8 mouse cellular contexts compared by ENCODE assay signal in the genomic region with DNA sequence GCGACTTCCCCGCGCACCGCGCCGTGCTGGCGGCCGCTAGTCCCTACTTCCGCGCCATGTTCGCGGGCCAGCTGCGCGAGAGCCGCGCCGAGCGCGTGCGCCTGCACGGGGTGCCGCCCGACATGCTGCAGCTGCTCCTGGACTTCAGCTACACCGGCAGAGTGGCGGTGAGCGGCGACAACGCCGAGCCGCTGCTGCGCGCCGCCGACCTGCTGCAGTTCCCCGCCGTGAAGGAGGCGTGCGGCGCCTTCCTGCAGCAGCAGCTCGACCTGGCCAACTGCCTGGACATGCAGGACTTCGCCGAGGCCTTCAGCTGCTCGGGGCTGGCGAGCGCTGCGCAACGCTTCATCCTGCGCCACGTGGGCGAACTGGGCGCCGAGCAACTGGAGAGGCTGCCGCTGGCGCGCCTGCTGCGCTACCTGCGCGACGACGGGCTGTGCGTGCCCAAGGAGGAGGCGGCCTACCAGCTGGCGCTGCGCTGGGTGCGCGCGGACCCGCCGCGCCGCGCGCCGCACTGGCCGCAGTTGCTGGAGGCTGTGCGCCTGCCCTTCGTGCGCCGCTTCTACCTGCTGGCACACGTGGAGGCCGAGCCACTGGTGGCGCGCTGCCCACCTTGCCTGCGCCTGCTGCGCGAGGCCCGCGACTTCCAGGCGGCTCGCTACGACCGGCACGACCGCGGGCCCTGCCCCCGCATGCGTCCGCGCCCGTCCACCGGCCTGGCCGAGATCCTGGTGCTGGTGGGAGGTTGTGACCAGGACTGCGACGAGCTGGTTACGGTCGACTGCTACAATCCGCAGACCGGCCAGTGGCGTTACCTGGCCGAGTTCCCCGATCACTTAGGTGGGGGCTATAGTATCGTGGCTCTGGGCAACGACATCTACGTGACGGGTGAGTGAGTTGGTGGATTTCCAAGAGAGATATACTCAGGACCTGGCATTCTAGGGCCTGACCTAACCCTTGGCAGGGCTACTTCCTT. TPM values are rescaled to one million over a fixed set of nuclear protein-coding genes. Genes with fewer than 3 reads are reported as not detected.
DNase-seq lines count a peak whose midpoint lies in the region; ATAC-seq and TF ChIP-seq lines count a peak whose summit lies in the region.

No protein-coding gene starts in this region.

- H3K27me3 ChIP-seq in hindbrain, postnatal 0 days (ENCODE audit: insufficient read depth, low read length) = no peaks in the 10 kb centered on the region; the same call in 1 of the 2 replicates
- 0 out of 2 replicates have a peak, but pooled peaks cover 3% of the 10 kb centered on the region for H3K27me3 ChIP-seq in limb, embryonic 11.5 days (ENCODE audit: control insufficient read depth, insufficient read depth, low read length)
- peaks cover 19% of the 10 kb centered on the region for H3K27me3 ChIP-seq in midbrain, embryonic 11.5 days (ENCODE audit: control insufficient read depth, insufficient read depth, low read length)
- H3K27me3 ChIP-seq in splenic B cell, adult 2 months (ENCODE audit: control insufficient read depth, insufficient read depth, low read length, poor library complexity, severe bottlenecking) = no peaks in the 10 kb centered on the region

- peak overlapping the region; percentile 100 for H3K4me2 ChIP-seq in hindbrain, postnatal 0 days (ENCODE audit: low read depth, low read length)
- H3K4me2 ChIP-seq in limb, embryonic 11.5 days (ENCODE audit: low read depth, severe bottlenecking) = peak overlapping the region; percentile 100
- H3K4me2 ChIP-seq in midbrain, embryonic 11.5 days = peak overlapping the region; percentile 98

- ATAC-seq in hindbrain, postnatal 0 days = peak; percentile 84
- peak; percentile 26; the same call in 1 of the 2 replicates for ATAC-seq in limb, embryonic 11.5 days (ENCODE audit: insufficient number of reproducible peaks, low FRiP score, low TSS enrichment, low read depth)
- ATAC-seq in midbrain, embryonic 11.5 days (ENCODE audit: low FRiP score) = peak; percentile 42

- peaks cover 4% of the 10 kb centered on the region; the same call in 1 of the 2 replicates for H3K36me3 ChIP-seq in hindbrain, postnatal 0 days (ENCODE audit: insufficient read depth, low read length)
- no peaks in the 10 kb centered on the region for H3K36me3 ChIP-seq in limb, embryonic 11.5 days (ENCODE audit: control insufficient read depth, insufficient read depth, low read length)
- no peaks in the 10 kb centered on the region for H3K36me3 ChIP-seq in midbrain, embryonic 11.5 days (ENCODE audit: control insufficient read depth, insufficient read depth, low read length)
- H3K36me3 ChIP-seq in splenic B cell, adult 2 months (ENCODE audit: control insufficient read depth, insufficient read depth, low read length, poor library complexity, severe bottlenecking) = peaks cover 2% of the 10 kb centered on the region; the same call in 1 of the 2 replicates

- no peaks in the 10 kb centered on the region for H3K9me3 ChIP-seq in hindbrain, postnatal 0 days (ENCODE audit: low read length)
- H3K9me3 ChIP-seq in limb, embryonic 11.5 days (ENCODE audit: control insufficient read depth, low read length) = no peaks in the 10 kb centered on the region
- H3K9me3 ChIP-seq in midbrain, embryonic 11.5 days (ENCODE audit: control insufficient read depth, low read length) = no peaks in the 10 kb centered on the region

- peak overlapping the region; percentile 72 for H3K4me3 ChIP-seq in hindbrain, postnatal 0 days (ENCODE audit: low read length)
- peak overlapping the region; percentile 84 for H3K4me3 ChIP-seq in limb, embryonic 11.5 days (ENCODE audit: low read depth, low read length)
- peak overlapping the region; percentile 72 for H3K4me3 ChIP-seq in midbrain, embryonic 11.5 days (ENCODE audit: low read depth, low read length)

- H3K9ac ChIP-seq in hindbrain, postnatal 0 days (replicated peaks; ENCODE audit: low read length) = peak overlapping the region; percentile 68
- peak overlapping the region; percentile 68 for H3K9ac ChIP-seq in limb, embryonic 11.5 days (ENCODE audit: low read length)
- H3K9ac ChIP-seq in midbrain, embryonic 11.5 days (ENCODE audit: low read length) = peak overlapping the region; percentile 66

- no peak for TF ChIP-seq CTCF in hindbrain, postnatal 0 days (IDR thresholded peaks at IDR 0.05; ENCODE audit: low read depth)

- H3K4me1 ChIP-seq in hindbrain, postnatal 0 days (ENCODE audit: insufficient read depth, low read length) = peaks cover 12% of the 10 kb centered on the region
- peaks cover 27% of the 10 kb centered on the region for H3K4me1 ChIP-seq in limb, embryonic 11.5 days (ENCODE audit: control insufficient read depth, insufficient read depth, low read length)
- H3K4me1 ChIP-seq in midbrain, embryonic 11.5 days (ENCODE audit: control insufficient read depth, insufficient read depth, low read length) = peaks cover 26% of the 10 kb centered on the region

- peak; percentile 97 for DNase-seq in heart, adult 11 months
- no peak for DNase-seq in heart, adult 9 months (ENCODE audit: low spot score in 2 of 2)
- DNase-seq in cerebellum, adult 18-20 months = peak; percentile 67 to 81
- peak; percentile 62 to 64 for DNase-seq in frontal cortex, postnatal 14 days (ENCODE audit: low spot score in 2 of 2)
- DNase-seq in hindbrain, postnatal 0 days (ENCODE audit: low spot score) = peak; percentile 75
- peak; percentile 68 for DNase-seq in limb, embryonic 11.5 days (ENCODE audit: low spot score)
- peak; percentile 94 for DNase-seq in midbrain, embryonic 11.5 days (ENCODE audit: low spot score, missing footprints)
- DNase-seq in splenic B cell, adult 2 months (ENCODE audit: low read depth, low spot score) = peak; percentile 52

- H3K27ac ChIP-seq in hindbrain, postnatal 0 days = peak overlapping the region; percentile 80
- H3K27ac ChIP-seq in limb, embryonic 11.5 days (replicated peaks; ENCODE audit: low read depth, low read length) = peak overlapping the region; percentile 57
- no peak overlapping the region for H3K27ac ChIP-seq in midbrain, embryonic 11.5 days (ENCODE audit: low read depth, low read length)

- under 1% methylated on average over 110 of the region's 115 CpGs for WGBS in hindbrain, postnatal 0 days
- under 1% methylated on average over 115 of the region's 115 CpGs for WGBS in limb, embryonic 11.5 days
- under 1% methylated on average over 109 of the region's 115 CpGs for WGBS in midbrain, embryonic 11.5 days

RNA-seq across cellular contexts. Expression of a gene that starts 0.8 kb away (rescaled TPM):
- total RNA-seq in hindbrain, postnatal 0 days (2014; rRNA removed) = 12.3 and 14.0 TPM in 2 replicates
- 4.5 and 4.8 TPM in 2 replicates for polyA plus RNA-seq in hindbrain, postnatal 0 days (2015; fragmentation: Nextera tagmentation; extraction: Ambion mirVana)
- polyA plus RNA-seq in limb, embryonic 11.5 days (2014; fragmentation: Nextera tagmentation; extraction: Ambion mirVana) = 4.7 and 6.4 TPM in 2 replicates
- polyA plus RNA-seq in midbrain, embryonic 11.5 days (2014; fragmentation: Nextera tagmentation; extraction: Ambion mirVana) = 2.0 and 2.6 TPM in 2 replicates

RNA-seq across cellular contexts. Expression of a gene that starts 13.3 kb away (rescaled TPM):
- total RNA-seq in hindbrain, postnatal 0 days (2014; rRNA removed) = 19.9 and 20.8 TPM in 2 replicates
- 14.6 and 15.0 TPM in 2 replicates for polyA plus RNA-seq in hindbrain, postnatal 0 days (2015; fragmentation: Nextera tagmentation; extraction: Ambion mirVana)
- 28.6 and 29.4 TPM in 2 replicates for polyA plus RNA-seq in limb, embryonic 11.5 days (2014; fragmentation: Nextera tagmentation; extraction: Ambion mirVana)
- 21.5 and 22.9 TPM in 2 replicates for polyA plus RNA-seq in midbrain, embryonic 11.5 days (2014; fragmentation: Nextera tagmentation; extraction: Ambion mirVana)

RNA-seq across cellular contexts. Expression of a gene that starts 18.1 kb away (rescaled TPM):
- total RNA-seq in hindbrain, postnatal 0 days (2014; rRNA removed) = 7.0 and 8.6 TPM in 2 replicates
- 10.7 and 16.2 TPM in 2 replicates for polyA plus RNA-seq in hindbrain, postnatal 0 days (2015; fragmentation: Nextera tagmentation; extraction: Ambion mirVana)
- 21.0 and 23.9 TPM in 2 replicates for polyA plus RNA-seq in limb, embryonic 11.5 days (2014; fragmentation: Nextera tagmentation; extraction: Ambion mirVana)
- polyA plus RNA-seq in midbrain, embryonic 11.5 days (2014; fragmentation: Nextera tagmentation; extraction: Ambion mirVana) = 21.1 and 22.5 TPM in 2 replicates

RNA-seq across cellular contexts. Expression of a gene that starts 20.6 kb away (rescaled TPM):
- total RNA-seq in hindbrain, postnatal 0 days (2014; rRNA removed) = 12.1 and 14.9 TPM in 2 replicates
- polyA plus RNA-seq in hindbrain, postnatal 0 days (2015; fragmentation: Nextera tagmentation; extraction: Ambion mirVana) = 42.1 and 47.3 TPM in 2 replicates
- 27.3 and 29.5 TPM in 2 replicates for polyA plus RNA-seq in limb, embryonic 11.5 days (2014; fragmentation: Nextera tagmentation; extraction: Ambion mirVana)
- polyA plus RNA-seq in midbrain, embryonic 11.5 days (2014; fragmentation: Nextera tagmentation; extraction: Ambion mirVana) = 21.9 and 24.6 TPM in 2 replicates

RNA-seq across cellular contexts. Expression of a gene that starts 29.0 kb away (rescaled TPM):
- 0.42 and 0.93 TPM in 2 replicates for total RNA-seq in hindbrain, postnatal 0 days (2014; rRNA removed)
- polyA plus RNA-seq in hindbrain, postnatal 0 days (2015; fragmentation: Nextera tagmentation; extraction: Ambion mirVana) = 1.7 TPM in 2 replicates
- polyA plus RNA-seq in limb, embryonic 11.5 days (2014; fragmentation: Nextera tagmentation; extraction: Ambion mirVana) = 0.40 and 0.75 TPM in 2 replicates
- polyA plus RNA-seq in midbrain, embryonic 11.5 days (2014; fragmentation: Nextera tagmentation; extraction: Ambion mirVana) = 0.44 and 0.58 TPM in 2 replicates

Comparison
In these comparisons a context has a peak if more than half of its experiments do, and no peak if none do; other contexts are left out.
1. DNase-seq: peak in heart, adult 11 months (single experiment), cerebellum, adult 18-20 months (2 of 2), frontal cortex, postnatal 14 days (2 of 2), hindbrain, postnatal 0 days (single experiment), limb, embryonic 11.5 days (single experiment), midbrain, embryonic 11.5 days (single experiment) and splenic B cell, adult 2 months (single experiment); none in heart, adult 9 months (0 of 2).
2. ATAC-seq: peak in every context shown above with its lines; median percentile 84 in hindbrain, postnatal 0 days; 42 in midbrain, embryonic 11.5 days; 26 in limb, embryonic 11.5 days.
3. Peak in every context shown above with its lines, with median percentiles within 50 percentile points of each other: H3K4me2 ChIP-seq, H3K4me3 ChIP-seq and H3K9ac ChIP-seq.